Mouse (Mus musculus) spleen, adult 2 months (tissue): ENCODE results near the gene Zfr2. TPM values are rescaled to one million over a fixed set of nuclear protein-coding genes. Genes with fewer than 3 reads are reported as not detected.

Source experiments
- DNase-seq, 2 experiments: peaks; one replicate each; pipeline versions ENCODE4 v3.0.0 to v3.0.0-alpha.2; 2012 to 2021; ENCODE audit warnings: low spot score in 2 of 2, low read depth in 1 of 2
- H3K27ac ChIP-seq: fragments of 200-500 bp; 2 replicates; pipeline ENCODE4 v1.5.1; 2012; ENCODE audit warnings: low read length, inconsistent platforms; ENCODE audit not compliant: insufficient read depth
- H3K27me3 ChIP-seq: fragments of 200-500 bp; 2 replicates; pipeline ENCODE4 v1.6.1; 2012; ENCODE audit warnings: mild to moderate bottlenecking, moderate library complexity, low read length, inconsistent platforms; ENCODE audit not compliant: control insufficient read depth, insufficient read depth
- H3K36me3 ChIP-seq: fragments of 200-500 bp; 2 replicates; pipeline ENCODE4 v1.6.1; 2012; ENCODE audit warnings: mild to moderate bottlenecking, low read length, inconsistent platforms; ENCODE audit not compliant: control insufficient read depth, insufficient read depth
- H3K4me1 ChIP-seq: fragments of 200-500 bp; 2 replicates; pipeline ENCODE4 v1.6.1; 2011; ENCODE audit warnings: inconsistent platforms; ENCODE audit not compliant: control insufficient read depth, insufficient read depth, insufficient read length
- H3K4me3 ChIP-seq: fragments of 200-500 bp; 2 replicates; pipeline ENCODE4 v1.5.1; 2011; ENCODE audit warnings: mild to moderate bottlenecking, inconsistent platforms; ENCODE audit not compliant: insufficient read depth, insufficient read length; ENCODE audit errors: extremely low read depth
- CTCF ChIP-seq: fragments of 200-500 bp; IDR thresholded peaks from 2 replicates; pipeline ENCODE4 v1.5.1; 2011; ENCODE audit warnings: mild to moderate bottlenecking, inconsistent platforms; ENCODE audit not compliant: insufficient read depth, insufficient read length, insufficient replicate concordance; ENCODE audit errors: extremely low read depth
- POLR2A ChIP-seq: fragments of 200-500 bp; IDR thresholded peaks from 2 replicates; pipeline ENCODE4 v1.6.1; 2011; ENCODE audit warnings: low read depth, low read length, inconsistent platforms
- WGBS: fragments of 180-500 bp; shearing (Covaris S2); methylation state at CpG from one replicate; pipeline ENCODE4 v1.1.7; 2018; 5-methylcytosine and 5-hydroxymethylcytosine counted together
- polyA plus RNA-seq: library from polyadenylated mRNA; depleted of rRNA; stranded (reverse); fragments of >200 nt; gene quantifications from 2 replicates; pipeline ENCODE4 v1.2.3, GENCODE M21; 2012; rRNA removed

The Zfr2 gene
- 5.5 and 6.1 TPM in 2 replicates for polyA plus RNA-seq

GRCm38 (mm10) chr10:81232580-81233225, at the start of gene Zfr2:
Gene Zfr2, plus strand, starts transcription at chr10:81233155.
- Histone ChIP-seq H3K27ac (no peak within 1 kb of the TSS), H3K36me3 (no peaks in the 10 kb centered on the region), H3K4me3 (peak within 1 kb of the TSS; percentile 64), H3K4me1 (peaks cover 10% of the 10 kb centered on the region), H3K27me3 (peaks cover 5% of the 10 kb centered on the region; the same call in 1 of the 2 replicates)
- TF ChIP-seq POLR2A (peak; percentile 14; the same call in 1 of the 2 replicates), CTCF (no peak)
- WGBS: 11% methylated on average over 29 of the region's 29 CpGs
- peak; percentile 78 to 91 for DNase-seq

DNA sequence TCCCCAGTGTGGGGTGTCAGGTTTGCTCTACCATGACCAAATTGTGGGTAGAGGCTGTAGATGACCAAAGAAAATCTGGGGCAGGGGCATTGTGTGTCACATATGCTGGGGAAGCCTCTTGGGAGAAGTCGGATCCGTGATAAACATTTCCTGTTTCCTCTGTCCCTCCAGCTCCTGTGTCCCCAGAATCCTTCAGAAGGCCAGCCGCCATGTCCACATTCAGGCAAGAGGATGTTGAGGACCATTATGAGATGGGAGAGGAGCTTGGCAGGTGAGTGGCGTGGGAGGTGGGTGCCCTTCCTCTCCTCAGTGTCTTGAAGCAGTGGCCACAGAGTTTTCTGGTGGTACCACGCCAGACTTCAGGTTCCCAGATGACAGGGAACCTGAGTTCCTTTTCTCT, 49.1 kb upstream of the Zfr2 start, which contains the start of gene 4930442H23Rik:
TSS of gene 4930442H23Rik (minus strand) at position 45 of the 400 bp plus-strand sequence.
- TF ChIP-seq CTCF: no peak
- TF ChIP-seq POLR2A: no peak
- DNase-seq: no peak
- peak within 1 kb of the TSS; percentile 93 for H3K27ac ChIP-seq
- H3K27me3 ChIP-seq: no peaks in the 10 kb centered on the region
- peaks cover 7% of the 10 kb centered on the region; the same call in 1 of the 2 replicates for H3K4me1 ChIP-seq
- 70% methylated on average over 5 of the region's 5 CpGs for WGBS
- peak within 1 kb of the TSS; percentile 85 for H3K4me3 ChIP-seq
- H3K36me3 ChIP-seq: peaks cover 45% of the 10 kb centered on the region

- Histone ChIP-seq H3K4me1 (peaks cover 7% of the 10 kb centered on the region; the same call in 1 of the 2 replicates), H3K27me3 (no peaks in the 10 kb centered on the region), H3K36me3 (peaks cover 36% of the 10 kb centered on the region), H3K27ac (0 out of 2 replicates have a peak overlapping the region, but pooled peaks have one; percentile 3), H3K4me3 (no peak overlapping the region)
- WGBS: 83% methylated on average over 4 of the region's 4 CpGs
- DNase-seq: no peak
- no peak for TF ChIP-seq CTCF
- no peak for TF ChIP-seq POLR2A
Observed at GRCm38 (mm10) chr10:81184765-81185164, 48.2 kb upstream of the Zfr2 start.

DNA sequence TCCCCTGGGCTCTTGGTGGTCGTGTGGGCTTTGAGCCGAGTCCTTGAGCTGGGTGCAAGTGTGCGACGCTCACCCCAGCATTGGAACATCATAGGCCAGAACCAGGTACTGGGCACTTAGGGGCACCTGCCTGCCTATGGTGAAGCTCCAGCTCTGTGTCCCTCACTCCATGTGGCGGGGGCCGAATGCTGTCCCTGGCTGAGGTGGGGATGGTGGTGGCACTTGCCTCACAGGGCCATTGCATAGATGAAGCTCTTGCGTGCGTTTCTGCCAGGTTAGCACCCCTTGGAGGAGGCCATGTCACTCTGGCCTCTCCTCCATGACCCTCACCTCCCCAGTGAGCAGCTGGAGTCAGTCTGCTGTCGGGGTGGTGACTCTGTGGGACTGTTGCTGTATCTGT, 45.8 kb upstream of the Zfr2 start:
- Histone ChIP-seq H3K4me3 (no peak overlapping the region), H3K36me3 (peaks cover 23% of the 10 kb centered on the region), H3K4me1 (peaks cover 11% of the 10 kb centered on the region), H3K27ac (no peak overlapping the region), H3K27me3 (no peaks in the 10 kb centered on the region)
- TF ChIP-seq CTCF (no peak), POLR2A (no peak)
- DNase-seq: no peak
- WGBS: 91% methylated on average over 9 of the region's 9 CpGs

- 96% methylated on average over 26 of the region's 26 CpGs for whole genome bisulfite sequencing
- TF ChIP-seq POLR2A (no peak), CTCF (no peak)
- peaks cover 19% of the 10 kb centered on the region for H3K4me1 ChIP-seq
- no peak overlapping the region for H3K27ac ChIP-seq
- H3K36me3 ChIP-seq: peaks cover 17% of the 10 kb centered on the region
- DNase-seq: no peak
- no peak overlapping the region for H3K4me3 ChIP-seq
- no peaks in the 10 kb centered on the region for H3K27me3 ChIP-seq
Observed at GRCm38 (mm10) chr10:81189821-81190220, 43.1 kb upstream of the Zfr2 start.

DNA sequence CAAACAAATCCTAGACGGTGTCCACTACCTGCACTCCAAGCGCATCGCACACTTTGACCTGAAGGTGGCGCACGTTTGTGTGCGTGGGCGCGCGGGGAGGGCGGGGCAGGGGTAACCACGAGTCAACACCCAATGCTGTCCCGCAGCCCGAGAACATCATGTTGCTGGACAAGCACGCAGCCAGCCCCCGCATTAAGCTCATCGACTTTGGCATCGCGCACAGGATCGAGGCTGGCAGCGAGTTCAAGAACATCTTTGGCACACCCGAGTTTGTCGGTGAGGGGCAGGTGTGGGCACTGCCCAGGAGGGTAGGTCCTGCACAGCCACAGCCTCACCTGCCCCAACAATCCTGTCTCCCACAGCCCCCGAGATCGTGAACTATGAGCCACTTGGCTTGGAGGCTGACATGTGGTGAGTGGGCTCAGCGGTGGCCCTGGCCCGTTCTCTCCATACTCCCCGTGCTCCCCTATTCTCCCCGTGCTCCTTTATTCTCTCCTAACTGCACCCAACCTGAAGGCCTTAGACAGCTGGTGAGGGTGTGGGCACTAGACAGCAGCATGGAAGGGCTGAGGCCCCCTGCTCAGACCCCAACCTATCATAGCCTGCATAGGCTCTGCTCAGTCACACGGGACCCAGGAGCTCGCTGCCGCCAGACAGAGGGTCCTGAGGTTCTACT, 42.6 kb upstream of the Zfr2 start:
- Histone ChIP-seq H3K4me1 (peaks cover 19% of the 10 kb centered on the region), H3K36me3 (peaks cover 17% of the 10 kb centered on the region), H3K27ac (no peak overlapping the region), H3K27me3 (no peaks in the 10 kb centered on the region), H3K4me3 (no peak overlapping the region)
- WGBS: 83% methylated on average over 31 of the region's 31 CpGs
- TF ChIP-seq POLR2A (no peak), CTCF (peak; percentile 16; the same call in 1 of the 2 replicates)
- no peak for DNase-seq

GRCm38 (mm10) chr10:81190912-81191321, 42.0 kb upstream of the Zfr2 start:
- DNase-seq: no peak
- peaks cover 19% of the 10 kb centered on the region for H3K4me1 ChIP-seq
- no peak overlapping the region for H3K27ac ChIP-seq
- 55% methylated on average over 6 of the region's 6 CpGs for WGBS
- peaks cover 17% of the 10 kb centered on the region for H3K36me3 ChIP-seq
- TF ChIP-seq POLR2A (no peak), CTCF (no peak)
- H3K4me3 ChIP-seq: no peak overlapping the region
- H3K27me3 ChIP-seq: no peaks in the 10 kb centered on the region
